Mouse (Mus musculus) hindbrain, postnatal 0 days (tissue): ENCODE data around the gene Rptor. TPM values are rescaled to one million over a fixed set of nuclear protein-coding genes. Genes with fewer than 3 reads are reported as not detected.

Experiments
- ATAC-seq: fragments of 200-750 bp; cut with Nextera tagmentation; 2 replicates; pipeline ENCODE4 v1.8.0; 2017; ENCODE audit warnings: mild to moderate bottlenecking, moderate TSS enrichment, moderate library complexity
- DNase-seq: peaks from one replicate; pipeline ENCODE4 v3.0.0-alpha.2; 2015; ENCODE audit warnings: low spot score
- H3K27ac ChIP-seq: fragments of 300-500 bp; sonication (generic); 2 replicates; pipeline ENCODE4 v1.5.1; 2014; ENCODE audit warnings: mild to moderate bottlenecking
- H3K27me3 ChIP-seq: fragments of 300-500 bp; sonication (generic); 2 replicates; pipeline ENCODE4 v1.6.1; 2014; ENCODE audit warnings: low read length, mixed read lengths; ENCODE audit not compliant: insufficient read depth
- H3K36me3 ChIP-seq: fragments of 300-500 bp; sonication (generic); 2 replicates; pipeline ENCODE4 v1.6.1; 2014; ENCODE audit warnings: low read length, mixed read lengths; ENCODE audit not compliant: insufficient read depth
- H3K4me1 ChIP-seq: fragments of 300-500 bp; sonication (generic); 2 replicates; pipeline ENCODE4 v1.6.1; 2014; ENCODE audit warnings: antibody characterized with exemption, low read length, mixed read lengths; ENCODE audit not compliant: insufficient read depth
- H3K4me2 ChIP-seq: fragments of 300-500 bp; sonication (generic); 2 replicates; pipeline ENCODE4 v1.6.1; 2014; ENCODE audit warnings: low read depth, mild to moderate bottlenecking, low read length, moderate library complexity, mixed read lengths
- H3K4me3 ChIP-seq: fragments of 300-500 bp; sonication (generic); 2 replicates; pipeline ENCODE4 v1.5.1; 2014; ENCODE audit warnings: low read length
- H3K9ac ChIP-seq: fragments of 300-500 bp; sonication (generic); replicated peaks from 2 replicates; pipeline ENCODE4 v1.6.1; 2014; ENCODE audit warnings: mild to moderate bottlenecking, low read length, moderate library complexity, mixed read lengths
- H3K9me3 ChIP-seq: fragments of 300-500 bp; sonication (generic); 2 replicates; pipeline ENCODE4 v1.6.1; 2016; ENCODE audit warnings: low read length, mixed read lengths
- CTCF ChIP-seq: IDR thresholded peaks from 2 replicates; pipeline ENCODE4 v1.5.1; 2016; ENCODE audit warnings: antibody characterized with exemption, control low read depth, low read depth
- WGBS: fragments of 180-500 bp; shearing (Covaris S2); extraction: QIAGEN DNeasy Blood & Tissue Kit; methylation state at CpG from one replicate; pipeline ENCODE4 v1.1.7; 2014; 5-methylcytosine and 5-hydroxymethylcytosine counted together
- polyA plus RNA-seq: library from polyadenylated mRNA; unstranded; fragments of >200 nt; fragmentation: Nextera tagmentation; extraction: Ambion mirVana; gene quantifications from 2 replicates; pipeline ENCODE4 v1.2.1, GENCODE M21; 2015
- total RNA-seq: library from RNA; depleted of rRNA; stranded (reverse); fragments of >200 nt; gene quantifications from 2 replicates; pipeline ENCODE4 v1.2.3, GENCODE M21; 2014

Gene Rptor
- total and polyA plus RNA-seq, 2 experiments from 2014 or later: 8.7 to 69.0 TPM

DNA sequence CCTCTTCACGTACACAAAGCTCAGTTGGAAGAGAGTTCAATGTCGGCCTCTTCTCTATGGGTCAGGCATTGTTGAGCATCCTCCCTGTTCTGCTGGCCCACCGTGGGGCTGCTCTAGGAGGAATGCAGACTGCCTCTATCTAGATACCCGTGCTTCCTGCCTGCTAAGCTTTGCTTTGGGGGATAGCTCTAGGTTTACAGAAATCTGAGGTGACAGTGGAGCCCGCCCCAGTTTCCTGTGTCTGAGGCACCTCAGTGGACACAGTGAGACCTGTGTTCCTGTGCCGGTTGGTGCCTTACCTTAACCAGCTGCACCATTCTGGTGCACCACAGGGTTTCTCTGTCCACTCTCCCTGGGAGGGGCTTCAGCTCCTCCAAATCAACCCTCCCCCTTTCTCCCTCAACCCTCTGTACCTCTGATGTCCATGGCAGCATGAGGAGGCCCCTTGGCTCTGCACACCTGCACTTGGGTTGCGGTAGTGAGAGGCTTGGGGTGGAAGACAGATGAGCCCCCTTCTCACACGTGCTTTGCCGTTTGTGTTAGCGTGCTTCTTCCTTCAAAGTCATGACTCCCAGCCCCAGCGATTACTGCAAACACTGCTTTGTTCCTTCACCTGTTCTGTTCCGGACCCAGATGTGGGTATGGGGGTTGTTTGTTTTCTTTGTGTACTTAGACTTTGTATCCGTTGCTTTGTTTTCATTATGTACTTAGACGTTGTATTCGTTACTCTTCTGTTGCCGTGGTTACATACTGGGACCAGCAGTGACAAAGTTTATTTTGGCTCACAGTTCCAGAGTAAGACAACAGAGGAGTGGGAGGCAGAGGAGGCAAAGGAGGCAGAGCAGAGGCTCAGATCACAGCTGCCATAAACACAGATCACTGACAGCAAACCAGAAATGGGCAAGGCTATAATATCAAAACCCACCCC is 231.4 kb downstream of the Rptor start:
- no peak for TF ChIP-seq CTCF
- Histone ChIP-seq H3K27ac (no peak overlapping the region), H3K4me1 (no peaks in the 10 kb centered on the region), H3K27me3 (no peaks in the 10 kb centered on the region), H3K36me3 (no peaks in the 10 kb centered on the region), H3K9me3 (no peaks in the 10 kb centered on the region), H3K9ac (no peak overlapping the region), H3K4me3 (no peak overlapping the region), H3K4me2 (no peak overlapping the region)
- 65% methylated on average over 16 of the region's 16 CpGs for WGBS
- DNase-seq: no peak
- ATAC-seq: no peak

DNA sequence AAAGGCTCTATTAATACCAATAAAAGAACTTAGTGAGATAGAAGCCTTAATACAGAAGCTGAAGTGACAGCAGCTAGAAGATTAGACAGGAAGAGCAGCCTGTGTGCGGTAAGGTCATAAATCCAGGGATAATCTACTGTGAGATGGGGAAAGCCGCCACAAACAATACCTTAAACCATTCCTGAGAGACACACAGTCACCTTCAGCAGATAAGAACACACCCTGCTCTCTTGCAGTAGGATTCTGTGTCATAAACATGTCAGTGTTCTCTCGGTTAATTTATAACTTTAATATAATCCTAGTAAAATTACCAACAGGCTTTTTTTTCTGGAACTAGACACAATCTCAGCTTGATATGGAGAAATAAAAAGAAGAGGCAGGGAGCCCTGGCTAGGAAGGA is 233.6 kb downstream of the Rptor start:
- 84% methylated on average over 3 of the region's 3 CpGs for WGBS
- Histone ChIP-seq H3K27me3 (no peaks in the 10 kb centered on the region), H3K4me2 (no peak overlapping the region), H3K4me3 (no peak overlapping the region), H3K27ac (no peak overlapping the region), H3K9me3 (no peaks in the 10 kb centered on the region), H3K9ac (no peak overlapping the region), H3K4me1 (no peaks in the 10 kb centered on the region), H3K36me3 (peaks cover 10% of the 10 kb centered on the region; the same call in 1 of the 2 replicates)
- ATAC-seq (no peak), DNase-seq (no peak)
- TF ChIP-seq CTCF: no peak

DNA sequence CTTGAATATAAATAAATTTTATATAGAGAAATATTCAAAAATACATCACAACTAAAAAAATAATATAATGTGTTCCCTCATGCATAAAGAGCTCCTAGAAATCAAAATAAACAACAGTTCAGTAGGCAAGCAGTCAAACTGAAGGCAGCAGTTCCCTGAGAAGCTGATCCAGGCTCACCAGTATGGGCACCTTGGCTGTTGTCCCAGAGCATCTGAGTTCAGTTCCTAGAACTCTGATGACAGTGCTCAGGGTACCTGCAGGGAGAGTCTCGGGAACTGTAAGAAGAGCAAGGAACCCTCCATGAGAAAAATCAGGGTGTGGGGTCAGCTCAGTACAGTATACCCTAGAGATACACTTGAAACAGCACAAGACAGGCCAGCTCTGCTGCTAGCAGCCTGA is 235.1 kb downstream of the Rptor start:
- ATAC-seq: no peak
- Histone ChIP-seq H3K27ac (no peak overlapping the region), H3K4me3 (no peak overlapping the region), H3K4me2 (no peak overlapping the region), H3K27me3 (no peaks in the 10 kb centered on the region), H3K36me3 (peaks cover 12% of the 10 kb centered on the region; the same call in 1 of the 2 replicates), H3K4me1 (no peaks in the 10 kb centered on the region), H3K9ac (no peak overlapping the region), H3K9me3 (no peaks in the 10 kb centered on the region)
- TF ChIP-seq CTCF: no peak
- DNase-seq: no peak
- 64% methylated on average over 1 of the region's 1 CpGs for WGBS

DNA sequence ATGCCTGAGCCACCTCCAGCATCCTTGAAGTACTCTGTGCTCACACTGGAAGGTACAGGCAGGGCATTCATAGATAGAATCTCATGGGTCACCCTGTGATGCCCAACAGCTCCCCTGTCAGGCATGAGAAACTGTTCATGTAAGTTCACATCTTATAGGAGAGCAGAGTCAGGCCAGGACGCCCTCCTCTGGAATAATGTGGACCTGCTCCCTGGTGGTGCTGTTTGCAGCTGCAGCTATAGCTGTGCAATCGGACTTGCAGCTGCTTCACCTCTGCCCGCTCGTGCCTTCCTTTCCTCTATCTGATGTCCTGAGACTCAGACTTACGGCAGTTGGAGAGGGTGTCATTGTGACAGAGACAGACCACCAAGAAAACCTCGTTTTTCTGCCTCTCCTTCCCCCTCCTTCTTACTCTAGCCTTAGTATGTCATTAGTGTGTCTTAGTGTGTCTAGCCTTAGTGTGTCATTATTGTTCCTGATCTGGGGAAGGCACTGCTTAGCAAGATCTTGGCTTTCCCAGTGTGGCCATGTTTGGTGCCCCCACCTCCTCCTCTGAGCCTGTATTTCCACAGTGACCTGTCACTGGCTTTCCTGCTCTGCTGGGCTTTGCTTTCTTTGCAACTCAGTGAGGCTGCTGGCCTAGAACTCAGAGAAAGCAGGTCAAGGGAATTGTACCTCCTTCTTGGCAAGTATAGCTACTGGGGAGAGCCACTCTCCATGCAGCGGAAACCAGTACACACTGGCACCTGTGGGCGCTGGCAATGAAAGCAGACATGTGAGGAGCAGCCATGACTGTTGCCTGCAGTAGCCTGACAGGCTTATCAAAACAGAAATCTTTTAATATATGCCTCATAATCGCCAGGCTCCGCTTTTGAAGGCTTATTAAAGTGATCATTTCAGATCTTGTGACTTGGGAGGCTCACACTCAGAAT is 237.0 kb downstream of the Rptor start:
- ATAC-seq (no peak), DNase-seq (no peak)
- no peak overlapping the region for H3K9ac ChIP-seq
- peak; percentile 62 for TF ChIP-seq CTCF
- no peak overlapping the region for H3K4me3 ChIP-seq
- H3K9me3 ChIP-seq: no peaks in the 10 kb centered on the region
- H3K27me3 ChIP-seq: no peaks in the 10 kb centered on the region
- no peaks in the 10 kb centered on the region for H3K4me1 ChIP-seq
- peaks cover 17% of the 10 kb centered on the region; the same call in 1 of the 2 replicates for H3K36me3 ChIP-seq
- H3K27ac ChIP-seq: no peak overlapping the region
- WGBS: 73% methylated on average over 10 of the region's 10 CpGs
- no peak overlapping the region for H3K4me2 ChIP-seq

DNA sequence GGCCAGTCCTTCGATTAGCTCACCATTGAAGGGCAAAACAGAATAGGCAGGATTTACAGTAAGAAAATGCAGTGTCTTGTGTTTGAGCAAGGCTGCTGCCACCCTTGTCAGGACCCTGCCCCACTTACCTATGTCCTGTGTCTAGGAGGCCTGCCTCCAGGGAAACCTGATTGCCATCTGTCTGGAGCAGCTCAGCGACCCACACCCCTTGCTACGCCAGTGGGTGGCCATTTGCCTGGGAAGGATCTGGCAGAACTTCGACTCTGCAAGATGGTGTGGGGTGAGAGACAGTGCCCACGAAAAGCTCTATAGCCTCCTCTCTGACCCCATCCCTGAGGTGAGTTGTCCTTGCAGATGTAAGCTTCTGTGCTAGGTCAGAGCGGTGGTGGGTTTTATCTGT is 243.9 kb downstream of the Rptor start:
- Histone ChIP-seq H3K27ac (no peak overlapping the region), H3K27me3 (no peaks in the 10 kb centered on the region), H3K36me3 (peaks cover 14% of the 10 kb centered on the region), H3K4me3 (no peak overlapping the region), H3K4me2 (no peak overlapping the region), H3K9me3 (no peaks in the 10 kb centered on the region), H3K9ac (no peak overlapping the region), H3K4me1 (no peaks in the 10 kb centered on the region)
- no peak for TF ChIP-seq CTCF
- DNase-seq (no peak), ATAC-seq (no peak)
- WGBS: 73% methylated on average over 6 of the region's 6 CpGs

DNA sequence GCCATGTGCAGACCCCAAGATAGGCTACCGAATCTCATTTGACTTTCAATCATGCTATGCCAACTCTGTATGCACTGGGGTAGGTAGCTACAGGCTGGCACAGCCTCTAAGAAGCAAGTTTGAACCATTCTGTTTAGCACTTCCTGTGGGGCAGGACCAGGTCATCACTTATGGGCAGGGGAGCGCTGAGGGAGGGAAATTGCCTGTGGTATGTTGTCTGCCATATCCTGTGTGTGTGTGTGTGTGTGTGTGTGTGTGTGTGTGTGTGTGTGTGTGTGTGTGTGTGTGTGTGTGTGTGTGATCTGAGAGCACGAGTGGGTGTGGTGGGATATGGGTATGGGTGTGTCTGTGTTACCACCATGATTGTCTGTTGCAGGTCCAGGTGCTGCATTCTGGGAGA is 244.4 kb downstream of the Rptor start:
- ATAC-seq (no peak), DNase-seq (no peak)
- Histone ChIP-seq H3K4me2 (no peak overlapping the region), H3K36me3 (peaks cover 17% of the 10 kb centered on the region), H3K27ac (no peak overlapping the region), H3K9ac (no peak overlapping the region), H3K4me3 (no peak overlapping the region), H3K27me3 (no peaks in the 10 kb centered on the region), H3K9me3 (no peaks in the 10 kb centered on the region), H3K4me1 (no peaks in the 10 kb centered on the region)
- 83% methylated on average over 3 of the region's 3 CpGs for WGBS
- no peak for TF ChIP-seq CTCF
